Mouse (Mus musculus): ENCODE data around the gene Cox19. TPM values are rescaled to one million over a fixed set of nuclear protein-coding genes. Genes with fewer than 3 reads are reported as not detected.
A peak's percentile ranks its signal among the peaks of the same experiment; 100 is the strongest.
"Not testable (repeated sequence)": the region's sequence is repeated elsewhere in the genome, so short reads cannot be mapped to it uniquely, and the experiment has no call there.

The Cox19 gene
- polyA plus RNA-seq, 1 experiment from 2014 or later: 107 TPM

DNA sequence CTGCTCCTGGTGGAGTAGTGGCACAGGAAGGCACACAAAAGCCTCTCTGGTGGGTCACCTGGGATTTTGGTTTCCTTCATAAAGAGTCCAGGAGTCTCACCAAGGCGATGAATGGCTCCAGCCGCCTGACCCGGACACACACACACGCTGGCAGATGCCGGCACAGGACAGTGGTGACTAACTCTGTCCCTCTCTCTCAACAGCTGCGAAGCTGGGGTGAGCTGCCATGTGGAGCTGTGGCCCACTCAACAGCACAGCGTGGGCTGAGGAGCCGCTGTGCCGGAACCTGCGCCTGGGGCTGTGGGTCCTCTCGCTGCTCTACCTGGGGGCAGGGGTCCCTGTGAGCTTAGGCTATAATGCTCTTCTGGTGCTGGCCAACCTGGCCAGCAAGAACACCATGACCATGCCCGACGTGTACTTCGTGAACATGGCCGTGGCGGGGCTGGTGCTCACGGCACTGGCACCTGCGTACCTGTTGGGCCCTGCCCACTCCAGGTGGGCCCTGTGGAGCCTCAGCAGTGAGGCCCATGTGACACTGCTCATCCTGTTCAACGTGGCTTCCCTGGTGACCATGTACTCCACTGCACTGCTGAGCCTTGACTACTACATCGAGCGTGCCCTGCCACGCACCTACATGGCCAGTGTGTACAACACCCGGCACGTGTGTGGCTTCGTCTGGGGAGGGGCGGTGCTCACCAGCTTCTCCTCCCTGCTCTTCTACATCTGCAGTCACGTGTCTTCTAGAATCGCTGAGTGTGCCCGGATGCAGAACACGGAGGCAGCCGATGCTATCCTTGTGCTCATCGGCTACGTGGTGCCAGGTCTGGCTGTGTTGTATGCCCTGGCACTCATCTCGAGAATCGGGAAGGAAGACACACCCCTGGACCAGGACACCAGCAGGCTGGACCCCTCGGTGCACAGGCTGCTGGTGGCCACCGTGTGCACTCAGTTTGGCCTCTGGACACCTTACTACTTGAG lies 41.3 kb upstream of the Cox19 start:
- Histone ChIP-seq H3K4me1 (ENCODE audit: control insufficient read depth, insufficient read depth, low read length) (peaks cover 21% of the 10 kb centered on the region), H3K27ac (ENCODE audit: low read length) (no peak overlapping the region), H3K36me3 (ENCODE audit: control insufficient read depth, insufficient read depth, low read length) (no peaks in the 10 kb centered on the region), H3K4me2 (ENCODE audit: low read depth, low read length) (no peak overlapping the region), H3K9ac (ENCODE audit: low read length) (no peak overlapping the region), H3K27me3 (ENCODE audit: control insufficient read depth, insufficient read depth, low read length) (no peaks in the 10 kb centered on the region), H3K9me3 (replicated peaks; ENCODE audit: control insufficient read depth, low read length) (no peaks in the 10 kb centered on the region), H3K4me3 (replicated peaks; ENCODE audit: low read length) (no peak overlapping the region)
- 92% methylated on average over 37 of the region's 37 CpGs for WGBS
- ATAC-seq (ENCODE audit: insufficient read depth, low FRiP score): no peak

DNA sequence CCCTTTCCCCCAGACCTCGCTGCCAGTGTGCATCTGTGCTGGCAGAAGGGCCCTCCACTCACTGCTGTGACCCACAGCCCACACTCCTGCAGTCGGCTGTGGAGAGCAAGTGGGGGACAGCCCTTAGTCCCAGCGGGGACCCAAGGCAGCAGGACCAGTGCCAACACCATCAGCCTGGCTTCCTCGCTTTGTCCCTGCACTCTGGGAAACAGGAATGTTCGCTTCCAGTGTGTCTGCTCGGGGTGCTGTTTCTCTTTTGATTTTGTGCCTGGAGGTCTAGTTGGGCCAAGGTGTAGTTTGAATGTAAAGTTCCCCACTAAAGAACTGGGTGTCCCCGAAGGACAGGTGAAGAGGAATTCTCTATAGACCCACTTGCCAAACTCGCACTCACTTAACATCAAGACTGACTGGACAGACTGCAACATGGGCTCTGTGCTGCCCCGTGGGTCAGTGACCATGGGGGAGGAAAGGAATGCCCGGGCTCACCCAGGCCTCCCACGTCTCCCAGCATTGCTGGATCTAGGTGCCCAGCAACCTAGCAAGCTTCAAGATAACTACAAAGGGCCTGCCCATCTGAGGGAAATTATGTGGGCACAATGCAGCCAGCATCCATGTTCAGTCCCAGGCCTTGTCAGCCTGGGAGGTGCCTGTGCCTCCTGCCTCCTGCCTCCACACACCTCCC lies 40.2 kb upstream of the Cox19 start:
- peaks cover 21% of the 10 kb centered on the region for H3K4me1 ChIP-seq (ENCODE audit: control insufficient read depth, insufficient read depth, low read length)
- no peak overlapping the region for H3K4me2 ChIP-seq (ENCODE audit: low read depth, low read length)
- H3K9ac ChIP-seq (ENCODE audit: low read length): 0 out of 2 replicates have a peak overlapping the region, but pooled peaks have one; percentile 19
- no peak overlapping the region for H3K4me3 ChIP-seq (replicated peaks; ENCODE audit: low read length)
- no peaks in the 10 kb centered on the region for H3K9me3 ChIP-seq (replicated peaks; ENCODE audit: control insufficient read depth, low read length)
- H3K36me3 ChIP-seq (ENCODE audit: control insufficient read depth, insufficient read depth, low read length): no peaks in the 10 kb centered on the region
- ATAC-seq (ENCODE audit: insufficient read depth, low FRiP score): no peak
- no peak overlapping the region for H3K27ac ChIP-seq (ENCODE audit: low read length)
- 82% methylated on average over 11 of the region's 11 CpGs for WGBS
- H3K27me3 ChIP-seq (ENCODE audit: control insufficient read depth, insufficient read depth, low read length): no peaks in the 10 kb centered on the region

DNA sequence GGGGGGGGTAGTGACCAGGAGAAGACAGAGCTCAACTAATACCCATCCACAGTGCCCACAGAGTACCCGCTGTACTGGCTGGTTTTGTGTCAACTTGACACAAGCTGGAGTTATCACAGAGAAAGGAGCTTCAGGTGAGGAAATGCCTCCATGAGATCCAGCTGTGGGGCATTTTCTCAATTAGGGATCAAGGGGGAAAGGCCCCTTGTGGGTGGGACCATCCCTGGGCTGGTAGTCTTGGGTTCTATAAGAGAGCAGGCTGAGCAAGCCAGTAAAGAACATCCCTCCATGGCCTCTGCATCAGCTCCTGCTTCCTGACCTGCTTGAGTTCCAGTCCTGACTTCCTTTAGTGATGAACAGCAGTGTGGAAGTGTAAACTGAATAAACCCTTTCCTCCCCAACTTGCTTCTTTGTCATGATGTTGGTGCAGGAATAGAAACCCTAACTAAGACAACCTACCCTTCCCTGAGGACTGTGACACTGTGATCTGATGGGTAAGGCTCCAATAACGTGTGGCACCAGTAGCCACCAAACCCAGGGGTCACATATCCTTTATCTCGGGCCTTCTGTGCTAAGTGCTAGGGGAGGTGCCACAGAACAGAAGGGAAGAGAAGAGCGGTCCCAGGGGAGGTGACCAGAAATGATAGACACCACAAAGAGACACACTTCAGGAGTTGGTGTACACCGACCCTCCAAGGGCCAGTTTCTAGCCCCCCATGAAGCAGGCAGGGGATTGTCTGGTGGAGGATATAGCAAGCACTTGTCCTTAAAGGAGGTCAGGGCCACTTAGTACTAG lies 39.3 kb upstream of the Cox19 start:
- not testable (repeated sequence) for H3K4me3 ChIP-seq (replicated peaks; ENCODE audit: low read length); H3K4me2 ChIP-seq (ENCODE audit: low read depth, low read length); H3K27ac ChIP-seq (ENCODE audit: low read length); H3K27me3 ChIP-seq (ENCODE audit: control insufficient read depth, insufficient read depth, low read length); H3K9me3 ChIP-seq (replicated peaks; ENCODE audit: control insufficient read depth, low read length); ATAC-seq (ENCODE audit: insufficient read depth, low FRiP score); H3K36me3 ChIP-seq (ENCODE audit: control insufficient read depth, insufficient read depth, low read length)
- H3K4me1 ChIP-seq (ENCODE audit: control insufficient read depth, insufficient read depth, low read length): peaks cover 21% of the 10 kb centered on the region
- 0 out of 2 replicates have a peak overlapping the region, but pooled peaks have one; percentile 19 for H3K9ac ChIP-seq (ENCODE audit: low read length)
- 74% methylated on average over 5 of the region's 5 CpGs for WGBS

DNA sequence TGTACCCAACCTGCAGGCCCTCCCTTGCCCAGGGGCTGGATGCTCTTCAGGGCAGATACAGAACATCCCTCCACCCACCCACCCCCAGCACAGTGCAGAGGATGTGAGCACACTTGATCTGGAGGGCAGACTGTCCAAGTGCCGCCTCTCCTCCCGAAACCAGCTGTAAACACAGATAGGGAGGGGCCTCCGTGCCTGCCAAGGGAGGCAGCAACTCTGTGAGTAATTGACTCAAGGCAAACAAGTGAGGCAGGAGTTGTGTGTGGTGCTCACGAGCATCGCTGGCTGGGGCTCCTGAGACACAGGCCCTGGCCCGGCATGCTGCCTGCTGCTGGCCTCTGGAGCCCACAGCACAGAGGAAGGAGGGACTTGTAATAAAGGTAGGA lies 38.5 kb upstream of the Cox19 start:
- peak; percentile 62 for ATAC-seq (ENCODE audit: insufficient read depth, low FRiP score)
- Histone ChIP-seq H3K4me2 (ENCODE audit: low read depth, low read length) (no peak overlapping the region), H3K27ac (ENCODE audit: low read length) (peak overlapping the region; percentile 84), H3K9me3 (replicated peaks; ENCODE audit: control insufficient read depth, low read length) (no peaks in the 10 kb centered on the region), H3K36me3 (ENCODE audit: control insufficient read depth, insufficient read depth, low read length) (no peaks in the 10 kb centered on the region), H3K4me3 (replicated peaks; ENCODE audit: low read length) (no peak overlapping the region), H3K4me1 (ENCODE audit: control insufficient read depth, insufficient read depth, low read length) (peaks cover 23% of the 10 kb centered on the region), H3K27me3 (ENCODE audit: control insufficient read depth, insufficient read depth, low read length) (no peaks in the 10 kb centered on the region), H3K9ac (ENCODE audit: low read length) (peak overlapping the region; percentile 33; the same call in 1 of the 2 replicates)
- 6% methylated on average over 6 of the region's 6 CpGs for WGBS

DNA sequence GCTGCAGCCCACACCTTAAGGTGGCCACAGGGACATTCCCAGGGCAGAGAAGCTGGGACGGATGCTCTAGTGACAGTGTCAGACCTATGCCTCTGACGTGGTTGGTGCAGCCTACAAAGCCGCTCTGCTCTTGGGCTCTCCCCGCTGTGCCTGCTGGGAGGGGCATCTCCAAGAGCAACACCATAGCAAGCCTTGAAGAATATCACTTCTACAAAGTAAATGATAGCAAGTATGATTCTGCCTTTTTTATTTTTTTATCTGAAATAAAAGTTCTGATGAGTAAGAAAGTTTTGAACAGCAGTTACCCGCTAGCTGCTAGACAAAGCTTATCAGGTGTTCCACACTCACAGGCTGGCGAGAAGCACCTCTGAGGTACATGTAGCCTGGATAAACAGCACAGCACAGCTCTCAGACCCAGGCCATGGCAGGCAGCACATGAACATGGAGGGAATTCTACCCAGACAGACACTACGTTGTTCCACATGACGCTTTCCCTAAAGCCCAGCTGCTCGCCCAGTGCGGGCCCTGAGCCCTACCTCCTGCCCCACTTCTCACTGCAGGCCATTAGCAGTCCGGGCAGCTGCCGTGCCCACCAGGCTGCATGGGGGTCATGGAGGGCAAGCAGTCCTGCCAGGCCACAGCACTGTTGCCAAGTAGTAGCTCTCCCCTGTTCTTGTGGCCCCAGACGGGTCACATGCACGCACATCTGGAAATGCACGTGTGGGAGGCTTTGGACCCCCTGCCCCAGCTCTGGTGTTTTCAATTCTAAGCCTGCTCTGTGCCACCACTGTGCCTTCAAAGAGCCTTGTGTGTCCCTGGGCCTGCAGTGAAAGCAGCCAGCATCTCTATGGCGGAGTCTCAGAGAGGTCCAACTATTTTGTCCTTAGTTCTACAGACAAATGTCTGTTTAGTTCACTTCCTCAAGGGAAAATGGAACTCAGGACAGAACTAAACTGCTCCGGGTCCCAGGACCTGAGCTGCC lies 37.8 kb upstream of the Cox19 start:
- no peak overlapping the region for H3K4me3 ChIP-seq (replicated peaks; ENCODE audit: low read length)
- H3K36me3 ChIP-seq (ENCODE audit: control insufficient read depth, insufficient read depth, low read length): no peaks in the 10 kb centered on the region
- H3K9me3 ChIP-seq (replicated peaks; ENCODE audit: control insufficient read depth, low read length): no peaks in the 10 kb centered on the region
- H3K4me2 ChIP-seq (ENCODE audit: low read depth, low read length): no peak overlapping the region
- peak overlapping the region; percentile 84 for H3K27ac ChIP-seq (ENCODE audit: low read length)
- peak; percentile 9; the same call in 1 of the 2 replicates for ATAC-seq (ENCODE audit: insufficient read depth, low FRiP score)
- H3K9ac ChIP-seq (ENCODE audit: low read length): peak overlapping the region; percentile 51
- H3K4me1 ChIP-seq (ENCODE audit: control insufficient read depth, insufficient read depth, low read length): peaks cover 25% of the 10 kb centered on the region
- 62% methylated on average over 17 of the region's 17 CpGs for WGBS
- H3K27me3 ChIP-seq (ENCODE audit: control insufficient read depth, insufficient read depth, low read length): no peaks in the 10 kb centered on the region

DNA sequence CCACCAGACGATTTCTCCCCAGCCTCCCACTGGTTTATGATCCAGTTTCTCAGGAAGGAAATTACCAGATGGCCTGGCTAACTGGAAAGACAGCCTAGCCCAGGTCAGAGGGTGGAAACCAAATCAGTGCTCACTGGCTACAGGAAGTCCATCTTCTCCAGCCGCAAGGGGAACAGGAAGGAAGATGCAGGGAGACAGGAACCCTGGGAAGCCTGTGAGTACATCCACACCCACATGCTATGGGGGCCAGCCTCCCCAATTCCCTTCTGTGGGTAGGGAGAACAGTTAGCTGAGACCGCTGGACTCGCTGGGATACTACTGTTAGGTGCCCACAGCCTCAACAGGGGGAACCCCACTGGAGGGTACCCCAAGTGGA lies 37.0 kb upstream of the Cox19 start:
- no peaks in the 10 kb centered on the region for H3K9me3 ChIP-seq (replicated peaks; ENCODE audit: control insufficient read depth, low read length)
- H3K4me2 ChIP-seq (ENCODE audit: low read depth, low read length): no peak overlapping the region
- peaks cover 27% of the 10 kb centered on the region for H3K4me1 ChIP-seq (ENCODE audit: control insufficient read depth, insufficient read depth, low read length)
- WGBS: 65% methylated on average over 4 of the region's 4 CpGs
- peak overlapping the region; percentile 29; the same call in 1 of the 2 replicates for H3K9ac ChIP-seq (ENCODE audit: low read length)
- no peak for ATAC-seq (ENCODE audit: insufficient read depth, low FRiP score)
- H3K27ac ChIP-seq (ENCODE audit: low read length): peak overlapping the region; percentile 84
- H3K27me3 ChIP-seq (ENCODE audit: control insufficient read depth, insufficient read depth, low read length): no peaks in the 10 kb centered on the region
- H3K4me3 ChIP-seq (replicated peaks; ENCODE audit: low read length): no peak overlapping the region
- H3K36me3 ChIP-seq (ENCODE audit: control insufficient read depth, insufficient read depth, low read length): no peaks in the 10 kb centered on the region

DNA sequence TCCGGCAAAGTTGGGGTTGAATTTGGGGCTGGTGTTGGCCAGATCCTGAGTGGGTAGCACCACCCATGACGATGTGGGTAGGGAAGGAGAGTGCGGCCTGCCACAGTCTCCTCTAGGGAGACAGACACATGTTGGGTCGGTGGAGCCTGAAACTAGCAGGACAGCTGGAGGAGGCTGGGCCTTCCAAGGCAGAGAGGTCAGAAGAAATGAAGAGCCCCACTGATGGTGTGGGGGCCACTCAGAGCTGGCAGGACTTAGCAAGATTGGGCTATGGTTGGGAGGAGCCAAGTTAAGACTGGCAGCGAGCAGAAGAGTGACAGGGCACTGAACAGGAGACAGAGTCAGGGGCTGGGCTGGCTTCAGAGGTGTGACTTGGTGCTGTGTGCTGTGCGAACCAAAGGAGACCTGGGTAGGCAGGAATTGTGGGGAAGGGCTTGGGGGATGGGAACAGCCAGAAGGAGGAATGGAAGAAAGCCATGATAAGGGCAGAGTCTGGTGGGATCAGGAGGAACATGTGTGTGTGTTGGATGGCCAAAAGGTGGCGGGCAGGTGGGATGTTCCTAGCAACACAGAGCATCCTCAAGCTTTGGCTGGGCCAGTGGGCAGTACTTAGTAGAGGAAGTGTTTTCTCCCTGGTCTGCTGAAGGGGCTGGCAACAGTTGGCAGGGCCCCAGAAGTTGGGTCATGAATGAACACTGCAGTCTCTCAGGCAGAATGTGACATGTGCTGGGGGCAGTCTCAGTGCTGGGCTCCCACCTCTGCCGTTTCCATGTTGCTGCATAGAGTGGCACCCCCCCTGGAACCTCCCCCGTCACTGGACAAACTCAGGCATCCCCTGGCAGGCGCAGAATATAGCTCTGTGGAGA lies 36.3 kb upstream of the Cox19 start:
- peak; percentile 3; the same call in 1 of the 2 replicates for ATAC-seq (ENCODE audit: insufficient read depth, low FRiP score)
- no peak overlapping the region for H3K4me2 ChIP-seq (ENCODE audit: low read depth, low read length)
- H3K4me3 ChIP-seq (replicated peaks; ENCODE audit: low read length): no peak overlapping the region
- no peaks in the 10 kb centered on the region for H3K9me3 ChIP-seq (replicated peaks; ENCODE audit: control insufficient read depth, low read length)
- peak overlapping the region; percentile 84 for H3K27ac ChIP-seq (ENCODE audit: low read length)
- no peaks in the 10 kb centered on the region for H3K36me3 ChIP-seq (ENCODE audit: control insufficient read depth, insufficient read depth, low read length)
- no peaks in the 10 kb centered on the region for H3K27me3 ChIP-seq (ENCODE audit: control insufficient read depth, insufficient read depth, low read length)
- WGBS: 80% methylated on average over 10 of the region's 10 CpGs
- H3K9ac ChIP-seq (ENCODE audit: low read length): peak overlapping the region; percentile 29; the same call in 1 of the 2 replicates
- H3K4me1 ChIP-seq (ENCODE audit: control insufficient read depth, insufficient read depth, low read length): peaks cover 32% of the 10 kb centered on the region

All from stomach, embryonic 16.5 days (tissue).